Mouse (Mus musculus) heart, embryonic 11.5 days (tissue): ENCODE results near the gene Zfp444. TPM values are rescaled to one million over a fixed set of nuclear protein-coding genes. Genes with fewer than 3 reads are reported as not detected.

ENCODE experiments used
- polyA plus RNA-seq: library from polyadenylated mRNA; unstranded; fragments of >200 nt; fragmentation: Nextera tagmentation; extraction: Ambion mirVana; gene quantifications from 2 replicates; pipeline ENCODE4 v1.2.1, GENCODE M21; 2014

Zfp444 gene
- polyA plus RNA-seq, 1 experiment from 2014 or later: 31.4 TPM

Other genes with a start within 250 kb of the Zfp444 start
- not detected in 2 replicates for gene Vmn1r65, start 161.2 kb upstream of the Zfp444 start, polyA plus RNA-seq
- 0.07 TPM in 1 of 2 replicates, not detected in the other for gene Nlrp4c, start 127.1 kb upstream of the Zfp444 start, polyA plus RNA-seq
- gene Zfp787, start 16.2 kb upstream of the Zfp444 start, polyA plus RNA-seq: 9.0 and 13.3 TPM in 2 replicates
- gene Galp, start 24.9 kb downstream of the Zfp444 start, polyA plus RNA-seq: not detected in 2 replicates
- gene Zscan5b, start 50.1 kb downstream of the Zfp444 start, polyA plus RNA-seq: not detected in 2 replicates
- not detected in 2 replicates for gene Epp13, start 80.5 kb downstream of the Zfp444 start, polyA plus RNA-seq
- gene Zfp667, start 114.4 kb downstream of the Zfp444 start, polyA plus RNA-seq: 6.3 and 6.7 TPM in 2 replicates
- gene Zfp583, start 159.1 kb downstream of the Zfp444 start, polyA plus RNA-seq: 4.4 and 5.1 TPM in 2 replicates
- 1.1 and 2.4 TPM in 2 replicates for gene Gm3854, start 171.5 kb downstream of the Zfp444 start, polyA plus RNA-seq
- 1.5 and 2.0 TPM in 2 replicates for gene Zfp78, start 191.1 kb downstream of the Zfp444 start, polyA plus RNA-seq
- gene Zfp28, start 211.1 kb downstream of the Zfp444 start, polyA plus RNA-seq: 8.0 and 8.5 TPM in 2 replicates
- gene Smim17, start 226.5 kb downstream of the Zfp444 start, polyA plus RNA-seq: not detected in 2 replicates
- gene Gm20715, start 238.1 kb downstream of the Zfp444 start, polyA plus RNA-seq: not detected in 2 replicates